Mouse (Mus musculus) cerebellum, postnatal 36 days (tissue): Measurements from ENCODE around the gene Rgs3.

Experiments used
- DNase-seq, 2 experiments: peaks; one replicate each; pipeline ENCODE4 v3.0.0; 2021 to 2022; ENCODE audit warnings: mixed read lengths in 2 of 2

Rgs3 gene

GRCm38 (mm10) chr4:62559797-62560329, at the start of gene Rgs3:
Gene Rgs3, plus strand, starts transcription at chr4:62559847.
- DNase-seq: no peak

GRCm38 (mm10) chr4:62509946-62510345, 49.7 kb upstream of the Rgs3 start:
- DNase-seq: peak in 1 of 2 experiments; percentile 39

GRCm38 (mm10) chr4:62513998-62514506, 45.6 kb upstream of the Rgs3 start:
- no peak for DNase-seq

- DNase-seq: no peak
These were observed 44.7 kb upstream of the Rgs3 start for GRCm38 (mm10) chr4:62514995-62515394.

- DNase-seq: peak in 1 of 2 experiments; percentile 46
These were observed 44.2 kb upstream of the Rgs3 start for GRCm38 (mm10) chr4:62515490-62515889.

- DNase-seq: peak; percentile 68 to 73
These were observed 43.6 kb upstream of the Rgs3 start for GRCm38 (mm10) chr4:62516079-62516478.

GRCm38 (mm10) chr4:62516579-62516978, 43.1 kb upstream of the Rgs3 start:
- no peak for DNase-seq

GRCm38 (mm10) chr4:62517046-62517445, 42.6 kb upstream of the Rgs3 start:
- no peak for DNase-seq

- DNase-seq: no peak
These were observed 41.9 kb upstream of the Rgs3 start for GRCm38 (mm10) chr4:62517538-62518415.

- peak; percentile 73 to 76 for DNase-seq
These were observed 41.1 kb upstream of the Rgs3 start for GRCm38 (mm10) chr4:62518416-62519121.

- DNase-seq: no peak
These were observed 40.4 kb upstream of the Rgs3 start for GRCm38 (mm10) chr4:62519122-62519848.

GRCm38 (mm10) chr4:62519849-62520233, 39.8 kb upstream of the Rgs3 start, which contains the start of gene Alad:
Gene Alad, minus strand, starts transcription at chr4:62519918.
- peak; percentile 80 to 87 for DNase-seq

- DNase-seq: no peak
These were observed 38.7 kb upstream of the Rgs3 start for GRCm38 (mm10) chr4:62520892-62521400.

- DNase-seq: peak; percentile 93 to 98
These were observed 34.8 kb upstream of the Rgs3 start, which contains the start of the genes Pole3 and 4933430I17Rik for GRCm38 (mm10) chr4:62524651-62525488. Gene Pole3, minus strand, starts transcription at chr4:62525068. Gene 4933430I17Rik, plus strand, starts transcription at chr4:62525369.

GRCm38 (mm10) chr4:62525489-62525811, 34.2 kb upstream of the Rgs3 start:
- DNase-seq: no peak

GRCm38 (mm10) chr4:62526256-62526655, 33.4 kb upstream of the Rgs3 start:
- no peak for DNase-seq

GRCm38 (mm10) chr4:62527655-62528054, 32.0 kb upstream of the Rgs3 start:
- no peak for DNase-seq

GRCm38 (mm10) chr4:62533729-62534128, 25.9 kb upstream of the Rgs3 start:
- DNase-seq: no peak

GRCm38 (mm10) chr4:62541802-62542201, 17.8 kb upstream of the Rgs3 start:
- DNase-seq: no peak

GRCm38 (mm10) chr4:62543782-62544181, 15.9 kb upstream of the Rgs3 start:
- no peak for DNase-seq

GRCm38 (mm10) chr4:62544801-62545200, 14.8 kb upstream of the Rgs3 start:
- DNase-seq: no peak
